Mouse (Mus musculus) lung, embryonic 16.5 days (tissue): Measurements from ENCODE around the gene Zfp846. TPM values are rescaled to one million over a fixed set of nuclear protein-coding genes. Genes with fewer than 3 reads are reported as not detected.
"Not testable (repeated sequence)": the region's sequence is repeated elsewhere in the genome, so short reads cannot be mapped to it uniquely, and the experiment has no call there.

ENCODE experiments used
- ATAC-seq: fragments of 200-750 bp; cut with Nextera tagmentation; 2 replicates; pipeline ENCODE4 v1.8.0; 2017; ENCODE audit warnings: low read depth, mild to moderate bottlenecking, moderate library complexity
- H3K27ac ChIP-seq: fragments of 300-500 bp; sonication (generic); 2 replicates; pipeline ENCODE4 v1.5.1; 2014; ENCODE audit warnings: mild to moderate bottlenecking, control low read depth, low read length
- H3K27me3 ChIP-seq: fragments of 300-500 bp; sonication (generic); 2 replicates; pipeline ENCODE4 v1.6.1; 2014; ENCODE audit warnings: low read depth, low read length, mixed read lengths; ENCODE audit not compliant: control insufficient read depth, insufficient read depth
- H3K36me3 ChIP-seq: fragments of 300-500 bp; sonication (generic); 2 replicates; pipeline ENCODE4 v1.6.1; 2014; ENCODE audit warnings: low read length; ENCODE audit not compliant: control insufficient read depth, insufficient read depth
- H3K4me1 ChIP-seq: fragments of 300-500 bp; sonication (generic); replicated peaks from 2 replicates; pipeline ENCODE4 v1.6.1; 2014; ENCODE audit warnings: low read length, mixed read lengths; ENCODE audit not compliant: control insufficient read depth, insufficient read depth
- H3K4me2 ChIP-seq: fragments of 300-500 bp; sonication (generic); 2 replicates; pipeline ENCODE4 v1.6.1; 2014; ENCODE audit warnings: low read depth, low read length, control low read depth
- H3K4me3 ChIP-seq: fragments of 300-500 bp; sonication (generic); 2 replicates; pipeline ENCODE4 v1.5.1; 2014; ENCODE audit warnings: mild to moderate bottlenecking, low read length, control low read depth
- H3K9ac ChIP-seq: fragments of 300-500 bp; sonication (generic); 2 replicates; pipeline ENCODE4 v1.6.1; 2014; ENCODE audit warnings: low read length, control low read depth
- H3K9me3 ChIP-seq: fragments of 300-500 bp; sonication (generic); 2 replicates; pipeline ENCODE4 v1.6.1; 2016; ENCODE audit warnings: low read length; ENCODE audit not compliant: control insufficient read depth
- WGBS: fragments of 180-500 bp; shearing (Covaris S2); extraction: QIAGEN DNeasy Blood & Tissue Kit; methylation state at CpG from one replicate; pipeline ENCODE4 v1.1.7; 2014; 5-methylcytosine and 5-hydroxymethylcytosine counted together
- polyA plus RNA-seq: library from polyadenylated mRNA; unstranded; fragments of >200 nt; fragmentation: Nextera tagmentation; extraction: Ambion mirVana; gene quantifications from 2 replicates; pipeline ENCODE4 v1.2.1, GENCODE M21; 2015

Zfp846 gene
- polyA plus RNA-seq, 1 experiment from 2014 or later, result 18.1 TPM

DNA sequence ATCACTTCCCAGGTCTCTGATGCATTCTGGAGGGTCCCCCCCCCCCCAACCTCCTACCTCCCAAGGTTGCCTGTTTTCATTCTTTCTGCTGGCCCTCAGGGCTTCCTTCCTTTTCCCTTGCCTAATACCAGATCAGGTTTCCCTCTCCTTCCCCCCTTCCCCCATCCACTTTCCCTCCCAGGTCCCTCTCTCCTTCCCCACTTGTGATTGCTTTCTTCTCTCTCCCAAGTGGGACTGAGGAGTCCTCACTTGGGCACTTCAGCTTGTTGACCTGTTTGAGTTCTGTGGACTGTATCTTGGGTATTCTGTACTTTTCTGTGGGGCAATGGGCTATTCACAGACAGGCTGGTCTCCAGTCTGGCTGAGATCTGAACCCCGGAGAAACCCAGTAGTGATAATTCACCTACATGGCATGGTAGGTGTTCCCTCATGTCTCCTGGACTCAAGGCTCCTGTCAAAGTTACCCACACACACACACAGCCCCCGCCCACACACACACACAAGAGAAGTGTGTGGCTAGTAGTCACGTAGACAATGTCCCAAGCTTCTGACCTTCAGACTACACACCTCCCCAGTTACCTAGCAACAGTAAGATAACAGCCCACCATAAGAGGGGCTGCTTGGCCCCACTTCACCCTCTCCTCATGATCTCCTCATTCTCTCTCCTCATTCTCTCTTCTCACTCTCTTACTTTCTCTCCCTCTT lies 15.6 kb upstream of the Zfp846 start:
- not testable (repeated sequence) for H3K9me3 ChIP-seq, H3K36me3 ChIP-seq, H3K9ac ChIP-seq, H3K27me3 ChIP-seq, H3K4me1 ChIP-seq, H3K4me3 ChIP-seq, H3K4me2 ChIP-seq
- WGBS, result 42% methylated on average over 3 of the region's 3 CpGs
- peak overlapping the region; percentile 47 for H3K27ac ChIP-seq
- peak; percentile 90 for ATAC-seq

- no peaks in the 10 kb centered on the region for H3K9me3 ChIP-seq
- H3K4me1 ChIP-seq, result no peaks in the 10 kb centered on the region
- H3K9ac ChIP-seq, result no peak overlapping the region
- no peaks in the 10 kb centered on the region for H3K36me3 ChIP-seq
- no peak for ATAC-seq
- no peak overlapping the region for H3K4me3 ChIP-seq
- H3K27me3 ChIP-seq, result no peaks in the 10 kb centered on the region
- no peak overlapping the region for H3K27ac ChIP-seq
- no peak overlapping the region for H3K4me2 ChIP-seq
Measured at GRCm38 (mm10) chr9:20571060-20571459, 10.0 kb upstream of the Zfp846 start.

DNA sequence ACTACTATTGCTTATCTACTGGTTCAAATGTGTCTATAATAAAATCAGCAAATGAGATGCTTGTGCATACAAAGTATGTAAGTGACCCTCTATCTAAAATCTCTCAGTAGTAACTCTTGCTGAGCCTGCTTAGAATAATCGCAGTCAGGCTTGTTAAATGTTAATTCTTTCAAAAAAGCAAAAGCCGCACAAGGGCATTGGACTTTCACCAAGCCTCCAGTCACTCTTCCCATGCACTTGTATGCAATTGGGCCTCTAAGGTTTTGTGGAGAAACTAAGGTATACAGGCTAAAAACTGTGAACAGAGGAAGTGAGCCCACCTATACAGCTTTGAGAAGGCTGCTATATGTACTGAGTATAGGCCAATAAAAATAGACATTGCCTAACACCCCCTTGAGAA lies 4.5 kb upstream of the Zfp846 start:
- no peaks in the 10 kb centered on the region for H3K9me3 ChIP-seq
- H3K4me2 ChIP-seq, result no peak overlapping the region
- no peaks in the 10 kb centered on the region for H3K36me3 ChIP-seq
- peaks cover 5% of the 10 kb centered on the region; the same call in 1 of the 2 replicates for H3K27me3 ChIP-seq
- WGBS, result 78% methylated on average over 2 of the region's 2 CpGs
- H3K4me1 ChIP-seq, result no peaks in the 10 kb centered on the region
- ATAC-seq, result no peak
- H3K9ac ChIP-seq, result no peak overlapping the region
- no peak overlapping the region for H3K4me3 ChIP-seq
- no peak overlapping the region for H3K27ac ChIP-seq

DNA sequence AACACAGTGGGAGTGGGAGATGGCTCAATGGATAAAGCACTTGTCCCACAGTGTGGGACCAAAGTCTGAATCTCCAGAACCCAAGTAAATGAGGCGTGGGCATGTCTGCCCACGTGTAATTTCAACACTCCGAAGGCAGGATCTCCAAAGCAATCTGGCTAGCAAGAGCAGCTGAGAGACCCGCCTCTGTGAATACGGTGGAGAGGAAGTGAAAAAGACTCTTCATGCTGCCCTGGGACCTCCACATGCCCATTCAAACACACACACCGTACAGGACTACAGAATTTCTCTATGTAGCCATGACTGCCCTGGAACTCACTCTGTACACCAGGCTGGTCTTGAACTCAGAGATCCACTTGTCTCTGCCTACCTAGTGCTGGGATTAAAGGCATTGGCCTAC lies 20.2 kb downstream of the Zfp846 start:
- 79% methylated on average over 6 of the region's 6 CpGs for WGBS
- peaks cover 3% of the 10 kb centered on the region; the same call in 1 of the 2 replicates for H3K9me3 ChIP-seq
- no peak for ATAC-seq
- H3K27ac ChIP-seq, result no peak overlapping the region
- H3K4me1 ChIP-seq, result no peaks in the 10 kb centered on the region
- H3K9ac ChIP-seq, result no peak overlapping the region
- no peak overlapping the region for H3K4me3 ChIP-seq
- 0 out of 2 replicates have a peak, but pooled peaks cover 2% of the 10 kb centered on the region for H3K36me3 ChIP-seq
- H3K4me2 ChIP-seq, result no peak overlapping the region
- no peaks in the 10 kb centered on the region for H3K27me3 ChIP-seq

DNA sequence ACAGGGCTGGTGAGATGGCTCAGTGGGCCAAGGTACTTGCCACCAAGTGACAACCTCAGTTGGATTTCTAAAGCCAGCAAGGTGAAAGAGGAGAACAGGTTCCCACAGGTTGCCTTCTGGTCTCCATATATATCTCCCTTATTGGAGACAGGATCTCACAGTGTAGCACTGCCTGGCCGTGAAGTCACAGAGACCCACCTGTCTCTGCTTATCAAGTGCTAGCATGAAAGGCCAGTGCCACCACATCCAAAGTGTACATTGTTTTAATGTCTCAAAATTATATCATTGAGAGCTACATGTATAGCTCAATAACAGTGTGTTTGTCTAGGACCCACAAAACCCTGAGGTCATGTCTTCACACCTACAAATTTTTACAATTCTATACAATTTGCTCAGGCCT lies 25.2 kb downstream of the Zfp846 start:
- ATAC-seq, result no peak
- Histone ChIP-seq H3K36me3 (peaks cover 6% of the 10 kb centered on the region; the same call in 1 of the 2 replicates), H3K4me1 (no peaks in the 10 kb centered on the region), H3K9ac (no peak overlapping the region), H3K27me3 (no peaks in the 10 kb centered on the region), H3K4me2 (no peak overlapping the region; the same call in 1 of the 2 replicates), H3K27ac (no peak overlapping the region), H3K9me3 (peaks cover 9% of the 10 kb centered on the region), H3K4me3 (no peak overlapping the region)
- 91% methylated on average over 1 of the region's 1 CpGs for WGBS

DNA sequence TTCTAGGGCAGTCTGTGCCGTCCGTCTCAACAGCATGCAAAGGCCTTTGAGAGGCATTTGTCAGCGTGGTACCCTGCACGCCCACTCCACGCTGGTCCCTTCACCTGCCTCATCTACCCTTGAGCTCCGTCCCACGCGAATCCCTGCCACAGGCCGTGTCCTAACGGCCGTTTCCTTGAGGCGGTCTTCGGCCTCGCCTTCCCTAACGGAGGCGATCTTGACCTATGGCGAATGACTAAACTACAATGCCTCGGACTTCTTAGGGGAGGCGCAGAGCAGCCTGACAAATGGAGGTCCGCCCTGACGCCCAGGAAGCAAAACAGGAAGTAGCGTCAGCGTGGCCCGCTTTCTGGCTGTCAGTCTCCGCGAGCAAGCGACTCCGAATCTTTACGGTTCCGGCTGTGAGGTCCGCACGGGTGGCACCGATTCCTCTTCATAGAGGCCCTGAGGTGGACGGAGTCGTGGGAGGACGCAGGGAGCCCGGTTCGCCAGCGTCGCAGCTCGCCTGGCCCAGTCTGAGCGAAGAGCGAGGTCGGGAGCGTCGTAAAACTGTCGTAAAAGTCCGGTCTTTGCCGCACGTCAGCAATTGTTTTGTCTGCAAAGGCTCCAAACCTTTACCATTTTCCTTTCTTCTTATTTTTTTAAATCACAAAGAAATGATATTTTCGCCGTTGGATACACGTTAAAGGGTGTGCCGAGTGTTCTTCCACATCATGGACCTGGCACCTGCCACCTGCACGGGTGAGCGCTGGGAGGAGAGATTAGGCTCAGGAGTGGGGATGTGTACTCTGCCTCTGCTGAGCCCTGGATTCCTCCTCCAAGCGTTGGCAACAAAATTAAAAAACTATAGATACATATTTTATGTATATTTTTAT lies 26.2 kb downstream of the Zfp846 start:
- Histone ChIP-seq H3K4me3 (peak overlapping the region; percentile 73), H3K4me2 (peak overlapping the region; percentile 68), H3K4me1 (no peaks in the 10 kb centered on the region), H3K27me3 (no peaks in the 10 kb centered on the region), H3K9ac (peak overlapping the region; percentile 85), H3K9me3 (peaks cover 9% of the 10 kb centered on the region), H3K27ac (peak overlapping the region; percentile 95), H3K36me3 (peaks cover 6% of the 10 kb centered on the region; the same call in 1 of the 2 replicates)
- WGBS, result 0% methylated on average over 57 of the region's 57 CpGs
- peak; percentile 91 for ATAC-seq

GRCm38 (mm10) chr9:20609831-20610464 lies 28.9 kb downstream of the Zfp846 start:
- Histone ChIP-seq H3K9ac (no peak overlapping the region), H3K36me3 (peaks cover 6% of the 10 kb centered on the region; the same call in 1 of the 2 replicates), H3K9me3 (peaks cover 9% of the 10 kb centered on the region), H3K4me3 (no peak overlapping the region), H3K4me1 (no peaks in the 10 kb centered on the region), H3K27me3 (no peaks in the 10 kb centered on the region), H3K27ac (no peak overlapping the region), H3K4me2 (no peak overlapping the region)
- no peak for ATAC-seq
- WGBS, result 83% methylated on average over 5 of the region's 5 CpGs

GRCm38 (mm10) chr9:20611976-20612375 lies 30.9 kb downstream of the Zfp846 start:
- Histone ChIP-seq H3K27me3 (no peaks in the 10 kb centered on the region), H3K27ac (no peak overlapping the region), H3K4me2 (no peak overlapping the region), H3K36me3 (peaks cover 6% of the 10 kb centered on the region), H3K9me3 (peaks cover 5% of the 10 kb centered on the region), H3K9ac (no peak overlapping the region), H3K4me3 (no peak overlapping the region), H3K4me1 (no peaks in the 10 kb centered on the region)
- 73% methylated on average over 5 of the region's 5 CpGs for WGBS
- ATAC-seq, result no peak

- 51% methylated on average over 2 of the region's 2 CpGs for WGBS
- H3K27ac ChIP-seq, result peak overlapping the region; percentile 44; the same call in 1 of the 2 replicates
- H3K9me3 ChIP-seq, result no peaks in the 10 kb centered on the region
- no peak overlapping the region for H3K4me2 ChIP-seq
- peak; percentile 86 for ATAC-seq
- H3K4me3 ChIP-seq, result no peak overlapping the region
- no peaks in the 10 kb centered on the region for H3K4me1 ChIP-seq
- no peaks in the 10 kb centered on the region for H3K27me3 ChIP-seq
- H3K36me3 ChIP-seq, result no peaks in the 10 kb centered on the region; the same call in 1 of the 2 replicates
- H3K9ac ChIP-seq, result no peak overlapping the region
Measured at GRCm38 (mm10) chr9:20616685-20617084, 35.6 kb downstream of the Zfp846 start.
